Mouse (Mus musculus): ENCODE data around the gene Zzz3.

- no peak for TF ChIP-seq CTCF (IDR thresholded peaks at IDR 0.05)
- no peak for TF ChIP-seq EP300 (IDR thresholded peaks at IDR 0.05; ENCODE audit: insufficient read depth, low read depth, low read length)
- no peak for TF ChIP-seq POLR2A (IDR thresholded peaks at IDR 0.05; ENCODE audit: insufficient read depth, low read depth, low read length)
Measured at GRCm38 (mm10) chr3:152468032-152468431, 72.8 kb downstream of the Zzz3 start.
